Mouse (Mus musculus): ENCODE results near the gene Ribc2. TPM values are rescaled to one million over a fixed set of nuclear protein-coding genes. Genes with fewer than 3 reads are reported as not detected.

Gene Ribc2
- polyA plus RNA-seq, 1 experiment, result 0.13 TPM

GRCm38 (mm10) chr15:85167086-85167679, 35.3 kb downstream of the Ribc2 start:
- H3K27me3 ChIP-seq (ENCODE audit: control insufficient read depth, insufficient read depth, low read length), result no peaks in the 10 kb centered on the region
- H3K4me3 ChIP-seq (replicated peaks; ENCODE audit: insufficient read depth, low read depth, low read length), result no peak overlapping the region
- 53% methylated on average over 12 of the region's 12 CpGs for WGBS
- H3K27ac ChIP-seq (ENCODE audit: insufficient read depth, low read length), result no peak overlapping the region
- H3K4me1 ChIP-seq (ENCODE audit: control insufficient read depth, insufficient read depth, low read length), result peaks cover 2% of the 10 kb centered on the region; the same call in 1 of the 2 replicates
- TF ChIP-seq CTCF (IDR thresholded peaks at IDR 0.05; ENCODE audit: borderline replicate concordance, insufficient read depth, low read depth, low read length), result no peak
- TF ChIP-seq POLR2A (IDR thresholded peaks at IDR 0.05; ENCODE audit: borderline replicate concordance, insufficient read depth, low read length), result no peak
- no peak for DNase-seq

- no peak for DNase-seq
- H3K4me1 ChIP-seq (ENCODE audit: control insufficient read depth, insufficient read depth, low read length), result peaks cover 2% of the 10 kb centered on the region; the same call in 1 of the 2 replicates
- no peak for TF ChIP-seq CTCF (IDR thresholded peaks at IDR 0.05; ENCODE audit: borderline replicate concordance, insufficient read depth, low read depth, low read length)
- no peak for TF ChIP-seq POLR2A (IDR thresholded peaks at IDR 0.05; ENCODE audit: borderline replicate concordance, insufficient read depth, low read length)
- 73% methylated on average over 2 of the region's 2 CpGs for WGBS
- no peak overlapping the region for H3K4me3 ChIP-seq (replicated peaks; ENCODE audit: insufficient read depth, low read depth, low read length)
- H3K27ac ChIP-seq (ENCODE audit: insufficient read depth, low read length), result no peak overlapping the region
- H3K27me3 ChIP-seq (ENCODE audit: control insufficient read depth, insufficient read depth, low read length), result no peaks in the 10 kb centered on the region
Observed at GRCm38 (mm10) chr15:85172054-85172453, 40.2 kb downstream of the Ribc2 start.

GRCm38 (mm10) chr15:85173425-85173824, 41.5 kb downstream of the Ribc2 start:
- Histone ChIP-seq H3K27ac (ENCODE audit: insufficient read depth, low read length) (no peak overlapping the region), H3K4me1 (ENCODE audit: control insufficient read depth, insufficient read depth, low read length) (no peaks in the 10 kb centered on the region), H3K27me3 (ENCODE audit: control insufficient read depth, insufficient read depth, low read length) (no peaks in the 10 kb centered on the region), H3K4me3 (replicated peaks; ENCODE audit: insufficient read depth, low read depth, low read length) (no peak overlapping the region)
- 88% methylated on average over 8 of the region's 8 CpGs for WGBS
- no peak for DNase-seq
- no peak for TF ChIP-seq CTCF (IDR thresholded peaks at IDR 0.05; ENCODE audit: borderline replicate concordance, insufficient read depth, low read depth, low read length)
- TF ChIP-seq POLR2A (IDR thresholded peaks at IDR 0.05; ENCODE audit: borderline replicate concordance, insufficient read depth, low read length), result no peak

GRCm38 (mm10) chr15:85174060-85174459, 42.2 kb downstream of the Ribc2 start:
- Histone ChIP-seq H3K4me3 (replicated peaks; ENCODE audit: insufficient read depth, low read depth, low read length) (no peak overlapping the region), H3K4me1 (ENCODE audit: control insufficient read depth, insufficient read depth, low read length) (no peaks in the 10 kb centered on the region), H3K27me3 (ENCODE audit: control insufficient read depth, insufficient read depth, low read length) (peaks cover under 1% of the 10 kb centered on the region; the same call in 1 of the 2 replicates), H3K27ac (ENCODE audit: insufficient read depth, low read length) (no peak overlapping the region)
- no peak for DNase-seq
- 65% methylated on average over 10 of the region's 10 CpGs for WGBS
- TF ChIP-seq CTCF (IDR thresholded peaks at IDR 0.05; ENCODE audit: borderline replicate concordance, insufficient read depth, low read depth, low read length), result no peak
- TF ChIP-seq POLR2A (IDR thresholded peaks at IDR 0.05; ENCODE audit: borderline replicate concordance, insufficient read depth, low read length), result no peak

GRCm38 (mm10) chr15:85177576-85177975, 45.7 kb downstream of the Ribc2 start:
- DNase-seq, result peak in 1 of 2 experiments; percentile 52
- 81% methylated on average over 8 of the region's 8 CpGs for WGBS

GRCm38 (mm10) chr15:85178172-85178571, 46.3 kb downstream of the Ribc2 start:
- H3K4me3 ChIP-seq (replicated peaks; ENCODE audit: insufficient read depth, low read depth, low read length), result no peak overlapping the region
- no peak for DNase-seq
- WGBS, result 65% methylated on average over 6 of the region's 6 CpGs
- TF ChIP-seq POLR2A (IDR thresholded peaks at IDR 0.05; ENCODE audit: borderline replicate concordance, insufficient read depth, low read length) (no peak), CTCF (IDR thresholded peaks at IDR 0.05; ENCODE audit: borderline replicate concordance, insufficient read depth, low read depth, low read length) (no peak)
- no peak overlapping the region for H3K27ac ChIP-seq (ENCODE audit: insufficient read depth, low read length)
- no peaks in the 10 kb centered on the region for H3K4me1 ChIP-seq (ENCODE audit: control insufficient read depth, insufficient read depth, low read length)
- H3K27me3 ChIP-seq (ENCODE audit: control insufficient read depth, insufficient read depth, low read length), result peaks cover 1% of the 10 kb centered on the region; the same call in 1 of the 2 replicates

More at GRCm38 (mm10) chr15:85177576-85177975, 45.7 kb downstream of the Ribc2 start:
- TF ChIP-seq POLR2A (IDR thresholded peaks at IDR 0.05; ENCODE audit: borderline replicate concordance, insufficient read depth, low read length) (no peak), CTCF (IDR thresholded peaks at IDR 0.05; ENCODE audit: borderline replicate concordance, insufficient read depth, low read depth, low read length) (no peak)
- Histone ChIP-seq H3K27me3 (ENCODE audit: control insufficient read depth, insufficient read depth, low read length) (peaks cover 1% of the 10 kb centered on the region; the same call in 1 of the 2 replicates), H3K4me3 (replicated peaks; ENCODE audit: insufficient read depth, low read depth, low read length) (no peak overlapping the region), H3K4me1 (ENCODE audit: control insufficient read depth, insufficient read depth, low read length) (no peaks in the 10 kb centered on the region), H3K27ac (ENCODE audit: insufficient read depth, low read length) (no peak overlapping the region)

GRCm38 (mm10) chr15:85179528-85180180, 47.8 kb downstream of the Ribc2 start:
- Histone ChIP-seq H3K27me3 (ENCODE audit: control insufficient read depth, insufficient read depth, low read length) (peaks cover 1% of the 10 kb centered on the region; the same call in 1 of the 2 replicates), H3K4me3 (replicated peaks; ENCODE audit: insufficient read depth, low read depth, low read length) (no peak overlapping the region), H3K4me1 (ENCODE audit: control insufficient read depth, insufficient read depth, low read length) (no peaks in the 10 kb centered on the region), H3K27ac (ENCODE audit: insufficient read depth, low read length) (no peak overlapping the region)
- TF ChIP-seq CTCF (IDR thresholded peaks at IDR 0.05; ENCODE audit: borderline replicate concordance, insufficient read depth, low read depth, low read length) (no peak), POLR2A (IDR thresholded peaks at IDR 0.05; ENCODE audit: borderline replicate concordance, insufficient read depth, low read length) (no peak)
- 19% methylated on average over 7 of the region's 7 CpGs for WGBS
- DNase-seq, result no peak

GRCm38 (mm10) chr15:85180368-85180767, 48.5 kb downstream of the Ribc2 start:
- no peak for TF ChIP-seq CTCF (IDR thresholded peaks at IDR 0.05; ENCODE audit: borderline replicate concordance, insufficient read depth, low read depth, low read length)
- no peak for TF ChIP-seq POLR2A (IDR thresholded peaks at IDR 0.05; ENCODE audit: borderline replicate concordance, insufficient read depth, low read length)
- Histone ChIP-seq H3K4me3 (replicated peaks; ENCODE audit: insufficient read depth, low read depth, low read length) (no peak overlapping the region), H3K27ac (ENCODE audit: insufficient read depth, low read length) (no peak overlapping the region), H3K27me3 (ENCODE audit: control insufficient read depth, insufficient read depth, low read length) (peaks cover 1% of the 10 kb centered on the region; the same call in 1 of the 2 replicates), H3K4me1 (ENCODE audit: control insufficient read depth, insufficient read depth, low read length) (no peaks in the 10 kb centered on the region)
- no peak for DNase-seq
